Mouse (Mus musculus) lung, embryonic 16.5 days (tissue): Measurements from ENCODE around the gene Incenp. TPM values are rescaled to one million over a fixed set of nuclear protein-coding genes. Genes with fewer than 3 reads are reported as not detected.
"Not testable (repeated sequence)": the region's sequence is repeated elsewhere in the genome, so short reads cannot be mapped to it uniquely, and the experiment has no call there.

ENCODE experiments used
- ATAC-seq: fragments of 200-750 bp; cut with Nextera tagmentation; 2 replicates; pipeline ENCODE4 v1.8.0; 2017; ENCODE audit warnings: low read depth, mild to moderate bottlenecking, moderate library complexity
- H3K27ac ChIP-seq: fragments of 300-500 bp; sonication (generic); 2 replicates; pipeline ENCODE4 v1.5.1; 2014; ENCODE audit warnings: mild to moderate bottlenecking, control low read depth, low read length
- H3K27me3 ChIP-seq: fragments of 300-500 bp; sonication (generic); 2 replicates; pipeline ENCODE4 v1.6.1; 2014; ENCODE audit warnings: low read depth, low read length, mixed read lengths; ENCODE audit not compliant: control insufficient read depth, insufficient read depth
- H3K36me3 ChIP-seq: fragments of 300-500 bp; sonication (generic); 2 replicates; pipeline ENCODE4 v1.6.1; 2014; ENCODE audit warnings: low read length; ENCODE audit not compliant: control insufficient read depth, insufficient read depth
- H3K4me1 ChIP-seq: fragments of 300-500 bp; sonication (generic); replicated peaks from 2 replicates; pipeline ENCODE4 v1.6.1; 2014; ENCODE audit warnings: low read length, mixed read lengths; ENCODE audit not compliant: control insufficient read depth, insufficient read depth
- H3K4me2 ChIP-seq: fragments of 300-500 bp; sonication (generic); 2 replicates; pipeline ENCODE4 v1.6.1; 2014; ENCODE audit warnings: low read depth, low read length, control low read depth
- H3K4me3 ChIP-seq: fragments of 300-500 bp; sonication (generic); 2 replicates; pipeline ENCODE4 v1.5.1; 2014; ENCODE audit warnings: mild to moderate bottlenecking, low read length, control low read depth
- H3K9ac ChIP-seq: fragments of 300-500 bp; sonication (generic); 2 replicates; pipeline ENCODE4 v1.6.1; 2014; ENCODE audit warnings: low read length, control low read depth
- H3K9me3 ChIP-seq: fragments of 300-500 bp; sonication (generic); 2 replicates; pipeline ENCODE4 v1.6.1; 2016; ENCODE audit warnings: low read length; ENCODE audit not compliant: control insufficient read depth
- WGBS: fragments of 180-500 bp; shearing (Covaris S2); extraction: QIAGEN DNeasy Blood & Tissue Kit; methylation state at CpG from one replicate; pipeline ENCODE4 v1.1.7; 2014; 5-methylcytosine and 5-hydroxymethylcytosine counted together
- polyA plus RNA-seq: library from polyadenylated mRNA; unstranded; fragments of >200 nt; fragmentation: Nextera tagmentation; extraction: Ambion mirVana; gene quantifications from 2 replicates; pipeline ENCODE4 v1.2.1, GENCODE M21; 2015

Gene Incenp
- polyA plus RNA-seq, 1 experiment from 2014 or later: 108 TPM

DNA sequence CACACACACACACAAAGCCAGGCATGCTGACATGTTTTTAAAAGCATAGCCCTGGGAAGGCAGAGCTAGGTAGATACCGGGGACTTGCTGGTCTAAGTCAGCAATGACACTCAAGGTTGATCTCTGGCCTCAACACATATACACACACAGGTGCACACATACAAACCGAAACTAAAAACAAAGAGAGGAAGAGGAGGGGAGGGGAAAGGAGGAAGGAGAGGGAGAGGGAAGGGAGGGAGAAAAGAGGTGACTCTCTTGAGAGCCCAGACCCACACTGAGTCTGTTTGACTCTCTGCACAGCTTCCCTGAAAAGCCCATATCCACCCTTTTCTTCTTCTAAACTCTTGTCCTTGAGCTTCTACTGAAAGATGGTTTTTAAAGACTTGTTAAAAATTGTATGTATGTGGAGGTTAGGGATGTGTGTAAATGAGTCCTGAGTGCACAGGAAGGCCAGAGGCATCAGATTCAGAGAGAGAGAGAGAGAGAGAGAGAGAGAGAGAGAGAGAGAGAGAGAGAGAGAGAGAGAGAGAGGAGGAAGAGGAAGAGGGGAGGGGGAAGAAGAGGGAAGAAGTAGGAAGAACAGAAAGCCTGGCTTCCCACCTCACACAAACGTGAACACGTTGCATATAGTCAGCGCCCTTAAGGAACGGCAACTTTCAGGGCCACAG is 38.9 kb upstream of the Incenp start:
- no peak overlapping the region; the same call in 1 of the 2 replicates for H3K27ac ChIP-seq
- H3K36me3 ChIP-seq: no peaks in the 10 kb centered on the region
- no peak overlapping the region for H3K4me3 ChIP-seq
- no peaks in the 10 kb centered on the region for H3K9me3 ChIP-seq
- no peak for ATAC-seq
- 62% methylated on average over 6 of the region's 6 CpGs for WGBS
- H3K4me2 ChIP-seq: no peak overlapping the region
- no peak overlapping the region for H3K9ac ChIP-seq
- peaks cover 11% of the 10 kb centered on the region for H3K4me1 ChIP-seq
- no peaks in the 10 kb centered on the region for H3K27me3 ChIP-seq

DNA sequence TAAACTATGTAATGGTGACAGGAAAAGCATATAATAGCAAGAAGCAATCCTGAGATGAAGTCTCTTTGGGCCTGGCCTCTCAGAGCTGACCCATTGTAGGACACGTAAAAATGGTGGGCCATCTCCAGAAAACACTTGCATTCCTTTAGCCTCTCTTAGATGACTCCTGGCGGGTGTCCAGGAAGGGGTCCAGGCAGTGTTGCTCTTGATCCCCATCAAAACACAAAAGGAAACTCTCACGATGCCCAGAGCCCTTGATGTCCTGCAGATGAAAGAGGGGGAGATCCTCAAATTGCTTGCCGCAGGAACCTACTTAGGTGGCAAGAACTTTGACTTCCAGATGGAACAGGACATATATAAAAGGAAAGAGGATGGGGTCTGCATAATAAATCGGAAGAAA is 38.1 kb upstream of the Incenp start:
- Histone ChIP-seq H3K27ac (no peak overlapping the region), H3K9ac (no peak overlapping the region), H3K4me3 (no peak overlapping the region), H3K9me3 (0 out of 2 replicates have a peak, but pooled peaks cover under 1% of the 10 kb centered on the region), H3K4me1 (0 out of 2 replicates have a peak, but pooled peaks cover 3% of the 10 kb centered on the region), H3K4me2 (no peak overlapping the region), H3K36me3 (no peaks in the 10 kb centered on the region), H3K27me3 (no peaks in the 10 kb centered on the region)
- ATAC-seq: no peak
- 47% methylated on average over 5 of the region's 5 CpGs for WGBS

DNA sequence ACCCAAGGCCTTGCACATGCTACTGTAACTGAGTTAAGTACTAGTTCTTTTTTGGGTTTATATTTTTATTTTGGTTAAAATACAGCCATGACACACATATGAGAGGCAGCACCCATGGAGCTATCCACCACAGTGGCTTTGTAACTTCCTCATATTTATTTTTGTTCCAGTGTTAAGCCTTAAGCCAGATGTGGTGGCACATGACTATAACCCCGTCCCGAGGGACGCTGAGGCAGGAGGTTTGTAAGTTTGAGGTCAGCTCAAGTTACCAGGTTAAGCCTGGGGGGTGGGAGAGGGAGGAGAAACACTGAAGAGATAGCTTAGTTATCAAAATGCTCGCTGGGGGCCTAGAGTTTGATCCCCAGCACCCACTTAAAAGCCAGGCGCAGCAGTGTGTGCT is 37.2 kb upstream of the Incenp start:
- Histone ChIP-seq H3K4me1 (no peaks in the 10 kb centered on the region), H3K27ac (no peak overlapping the region), H3K9me3 (0 out of 2 replicates have a peak, but pooled peaks cover 3% of the 10 kb centered on the region), H3K4me2 (no peak overlapping the region), H3K27me3 (no peaks in the 10 kb centered on the region), H3K36me3 (no peaks in the 10 kb centered on the region), H3K4me3 (no peak overlapping the region), H3K9ac (no peak overlapping the region)
- no peak for ATAC-seq
- 61% methylated on average over 5 of the region's 5 CpGs for WGBS

DNA sequence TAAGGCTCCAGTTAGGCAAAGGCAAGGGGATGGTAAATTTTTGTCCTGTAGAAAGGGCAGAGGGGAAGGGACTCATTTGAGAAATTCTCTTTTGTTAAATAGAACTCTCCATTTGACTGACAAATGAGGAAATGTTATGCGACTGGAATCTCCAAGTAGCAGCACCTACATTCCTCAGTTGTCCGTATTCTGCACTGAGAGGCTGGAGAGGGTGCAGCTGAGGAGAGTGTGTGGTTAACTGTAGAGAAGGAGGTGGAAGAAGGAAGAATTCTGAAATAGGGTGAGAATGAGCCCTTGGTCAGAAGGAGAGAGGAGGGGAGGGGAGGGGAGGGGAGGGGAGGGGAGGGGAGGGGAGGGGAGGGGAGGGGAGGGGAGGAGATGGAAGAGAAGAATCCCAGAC is 34.6 kb upstream of the Incenp start:
- Histone ChIP-seq H3K27me3 (no peaks in the 10 kb centered on the region), H3K27ac (0 out of 2 replicates have a peak overlapping the region, but pooled peaks have one; percentile 16), H3K9ac (no peak overlapping the region), H3K4me3 (no peak overlapping the region), H3K9me3 (0 out of 2 replicates have a peak, but pooled peaks cover 3% of the 10 kb centered on the region), H3K4me1 (no peaks in the 10 kb centered on the region), H3K4me2 (no peak overlapping the region), H3K36me3 (no peaks in the 10 kb centered on the region)
- 50% methylated on average over 2 of the region's 2 CpGs for WGBS
- ATAC-seq: 0 out of 2 replicates have a peak, but pooled peaks have one; percentile 54

DNA sequence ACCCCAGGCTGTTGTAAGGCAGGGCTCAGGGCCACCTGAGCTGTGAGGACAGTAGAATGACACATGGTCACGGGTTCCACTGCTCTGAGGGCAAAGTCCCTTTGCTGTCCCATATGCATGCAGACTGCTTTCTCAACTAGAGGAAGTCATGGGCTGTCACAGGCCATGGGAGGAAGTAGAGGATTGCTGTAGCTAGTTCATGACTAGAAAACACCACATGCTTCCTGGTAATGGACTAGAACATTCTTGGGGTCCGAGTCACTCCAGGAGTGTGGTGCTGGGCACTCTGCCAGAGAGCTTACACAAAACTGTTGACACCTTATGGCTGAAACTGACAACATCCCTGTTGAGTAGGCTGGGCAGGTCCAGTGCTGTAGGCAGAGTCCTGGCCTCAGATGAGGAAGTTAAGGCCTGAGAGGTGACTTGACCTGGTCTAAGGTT is 31.8 kb upstream of the Incenp start:
- 52% methylated on average over 2 of the region's 2 CpGs for WGBS
- H3K27ac ChIP-seq, H3K36me3 ChIP-seq, H3K4me2 ChIP-seq, H3K4me1 ChIP-seq, H3K9ac ChIP-seq, H3K9me3 ChIP-seq, H3K27me3 ChIP-seq, H3K4me3 ChIP-seq: not testable (repeated sequence)
- peak; percentile 26; the same call in 1 of the 2 replicates for ATAC-seq

DNA sequence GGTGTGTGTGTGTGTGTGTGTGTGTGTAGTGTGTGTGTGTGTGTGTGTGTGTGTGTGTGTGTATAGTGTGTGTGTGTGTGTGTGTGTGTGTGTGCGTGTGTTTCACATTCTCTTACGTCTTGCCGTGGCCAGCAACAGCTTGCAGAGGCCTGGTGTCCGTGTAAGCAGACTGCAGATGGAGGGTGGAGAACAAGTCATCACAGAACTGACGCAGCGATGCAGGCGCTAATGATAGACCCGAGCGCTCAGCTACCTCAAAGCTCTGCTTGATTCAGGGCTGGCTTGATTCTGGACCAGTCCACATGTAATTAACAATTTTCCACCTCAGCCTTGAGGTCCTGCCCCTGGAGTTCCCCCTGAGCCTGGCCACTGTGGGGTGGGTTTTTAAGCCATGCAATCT is 28.7 kb upstream of the Incenp start:
- H3K27ac ChIP-seq: no peak overlapping the region
- H3K4me1 ChIP-seq: peaks cover 2% of the 10 kb centered on the region; the same call in 1 of the 2 replicates
- H3K27me3 ChIP-seq: no peaks in the 10 kb centered on the region
- H3K4me2 ChIP-seq: no peak overlapping the region
- ATAC-seq: no peak
- 76% methylated on average over 9 of the region's 9 CpGs for WGBS
- 0 out of 2 replicates have a peak, but pooled peaks cover 3% of the 10 kb centered on the region for H3K9me3 ChIP-seq
- H3K4me3 ChIP-seq: no peak overlapping the region
- no peaks in the 10 kb centered on the region for H3K36me3 ChIP-seq
- H3K9ac ChIP-seq: no peak overlapping the region

- no peaks in the 10 kb centered on the region for H3K27me3 ChIP-seq
- no peak overlapping the region for H3K4me3 ChIP-seq
- peaks cover 12% of the 10 kb centered on the region for H3K4me1 ChIP-seq
- H3K27ac ChIP-seq: no peak overlapping the region
- ATAC-seq: no peak
- 59% methylated on average over 8 of the region's 8 CpGs for WGBS
- no peak overlapping the region for H3K9ac ChIP-seq
- H3K9me3 ChIP-seq: no peaks in the 10 kb centered on the region
- H3K36me3 ChIP-seq: no peaks in the 10 kb centered on the region
- H3K4me2 ChIP-seq: no peak overlapping the region
These were observed 25.5 kb upstream of the Incenp start for GRCm38 (mm10) chr19:9924769-9925272.

DNA sequence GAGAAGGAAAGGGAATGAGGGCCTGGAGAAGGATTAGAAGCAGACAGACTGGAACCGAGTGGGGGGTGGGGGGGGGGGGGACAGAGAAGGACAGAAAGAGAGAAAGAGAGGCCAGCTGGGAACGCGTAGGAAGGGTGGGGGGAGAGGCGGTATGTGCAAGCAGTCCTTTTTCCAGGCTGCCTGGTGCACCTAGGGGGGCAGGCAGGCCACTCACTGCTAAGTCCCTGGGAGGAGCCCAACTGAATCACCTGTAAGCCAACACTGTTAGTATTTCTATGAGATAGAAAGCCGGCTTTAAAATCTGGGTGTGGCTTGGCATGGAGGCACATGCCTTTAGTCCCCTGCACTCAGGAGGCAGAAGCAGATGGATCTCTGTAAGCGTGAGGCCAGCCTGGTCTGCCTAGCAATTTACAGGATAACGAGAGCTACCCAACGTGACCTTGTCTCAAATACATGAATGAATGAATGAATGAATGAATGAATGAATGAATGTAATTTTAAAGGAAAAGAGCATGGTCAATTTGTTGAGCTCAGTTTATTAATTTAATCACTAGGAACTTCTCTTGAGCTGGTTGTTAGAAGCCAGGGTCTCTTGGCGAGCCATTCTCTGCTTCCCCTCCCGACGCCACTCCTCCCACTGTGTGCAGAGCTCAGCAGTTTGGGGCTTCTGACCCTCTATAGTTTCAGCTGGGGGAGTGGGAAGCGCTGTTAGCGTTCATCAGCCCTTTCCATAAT is 24.9 kb upstream of the Incenp start:
- Histone ChIP-seq H3K4me3 (no peak overlapping the region), H3K4me1 (peaks cover 12% of the 10 kb centered on the region), H3K27ac (no peak overlapping the region), H3K27me3 (no peaks in the 10 kb centered on the region), H3K4me2 (no peak overlapping the region), H3K36me3 (no peaks in the 10 kb centered on the region), H3K9me3 (no peaks in the 10 kb centered on the region), H3K9ac (no peak overlapping the region)
- ATAC-seq: peak; percentile 43; the same call in 1 of the 2 replicates
- WGBS: 27% methylated on average over 12 of the region's 13 CpGs

DNA sequence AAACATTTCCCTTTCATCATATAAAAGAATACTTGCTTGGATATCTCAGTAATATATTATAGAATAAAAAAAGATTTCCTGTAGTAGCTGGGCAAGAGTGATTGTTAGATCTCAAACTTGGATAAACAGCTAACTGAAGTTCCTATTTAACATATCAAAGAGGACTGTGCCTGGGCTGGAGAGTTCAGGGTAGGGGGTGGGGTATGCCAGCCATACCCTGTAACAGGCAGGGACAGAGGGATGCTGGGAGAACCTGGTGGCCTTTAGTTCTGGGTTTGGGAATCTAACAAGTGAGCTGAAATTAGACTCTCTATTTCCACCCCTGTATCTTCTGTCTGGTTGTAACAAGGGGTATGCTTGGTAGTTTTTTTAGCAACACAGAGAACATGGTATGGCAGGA is 23.7 kb upstream of the Incenp start:
- Histone ChIP-seq H3K9ac (no peak overlapping the region), H3K27ac (no peak overlapping the region), H3K4me3 (no peak overlapping the region), H3K36me3 (no peaks in the 10 kb centered on the region), H3K4me1 (peaks cover 12% of the 10 kb centered on the region), H3K4me2 (no peak overlapping the region), H3K27me3 (no peaks in the 10 kb centered on the region), H3K9me3 (no peaks in the 10 kb centered on the region)
- ATAC-seq: no peak
